Mouse (Mus musculus) kidney, postnatal 36 days (tissue): ENCODE data around the gene Htr7.

Source experiments
- DNase-seq, 2 experiments: peaks; one replicate each; pipeline ENCODE4 v3.0.0; 2021 to 2022; ENCODE audit warnings: mixed read lengths in 2 of 2

The Htr7 gene

GRCm38 (mm10) chr19:36057231-36057811, at the start of gene Htr7:
Htr7 (minus strand) TSS chr19:36057507.
- peak in 1 of 2 experiments; percentile 42 for DNase-seq

- DNase-seq = no peak
These were observed 46.6 kb upstream of the Htr7 start for GRCm38 (mm10) chr19:36103909-36104308.

GRCm38 (mm10) chr19:36098916-36099315, 41.6 kb upstream of the Htr7 start:
- DNase-seq = no peak

GRCm38 (mm10) chr19:36098265-36098664, 41.0 kb upstream of the Htr7 start:
- no peak for DNase-seq

GRCm38 (mm10) chr19:36097194-36097593, 39.9 kb upstream of the Htr7 start:
- no peak for DNase-seq

- DNase-seq = peak in 1 of 2 experiments; percentile 2
These were observed 33.5 kb upstream of the Htr7 start for GRCm38 (mm10) chr19:36090781-36091180.

GRCm38 (mm10) chr19:36083262-36084225, 26.2 kb upstream of the Htr7 start, which contains the start of gene Rpp30:
Rpp30 (plus strand) TSS chr19:36083716.
- peak; percentile 91 to 92 for DNase-seq

GRCm38 (mm10) chr19:36082606-36083261, 25.4 kb upstream of the Htr7 start:
- DNase-seq = peak; percentile 47 to 54

- no peak for DNase-seq
These were observed 5.7 kb upstream of the Htr7 start for GRCm38 (mm10) chr19:36062801-36063529.

- DNase-seq = peak in 1 of 2 experiments; percentile 1
These were observed 645 bp downstream of the Htr7 start for GRCm38 (mm10) chr19:36056502-36057221.

GRCm38 (mm10) chr19:36046046-36046445, 11.3 kb downstream of the Htr7 start:
- DNase-seq = no peak

- no peak for DNase-seq
These were observed 42.5 kb downstream of the Htr7 start for GRCm38 (mm10) chr19:36014836-36015235.

- DNase-seq = peak; percentile 3 to 9
These were observed 51.0 kb downstream of the Htr7 start for GRCm38 (mm10) chr19:36006277-36006676.

- DNase-seq = peak in 1 of 2 experiments; percentile 9
These were observed 52.3 kb downstream of the Htr7 start for GRCm38 (mm10) chr19:36004961-36005360.

- no peak for DNase-seq
These were observed 54.5 kb downstream of the Htr7 start for GRCm38 (mm10) chr19:36002476-36003445.

GRCm38 (mm10) chr19:36001512-36001911, 55.8 kb downstream of the Htr7 start:
- DNase-seq = no peak

GRCm38 (mm10) chr19:36000955-36001354, 56.4 kb downstream of the Htr7 start:
- DNase-seq = no peak

GRCm38 (mm10) chr19:35997384-35997783, 59.9 kb downstream of the Htr7 start:
- no peak for DNase-seq

GRCm38 (mm10) chr19:35987461-35987860, 69.8 kb downstream of the Htr7 start:
- DNase-seq = peak; percentile 4 to 11

GRCm38 (mm10) chr19:35974681-35975080, 82.6 kb downstream of the Htr7 start:
- DNase-seq = no peak

- DNase-seq = no peak
These were observed 99.7 kb downstream of the Htr7 start for GRCm38 (mm10) chr19:35957656-35958055.
